Mouse (Mus musculus): ENCODE measurements around the gene Itpr2. TPM values are rescaled to one million over a fixed set of nuclear protein-coding genes. Genes with fewer than 3 reads are reported as not detected.
A peak's percentile ranks its signal among the peaks of the same experiment; 100 is the strongest.

Gene Itpr2
- polyA plus RNA-seq, 1 experiment from 2014 or later = 7.6 TPM

DNA sequence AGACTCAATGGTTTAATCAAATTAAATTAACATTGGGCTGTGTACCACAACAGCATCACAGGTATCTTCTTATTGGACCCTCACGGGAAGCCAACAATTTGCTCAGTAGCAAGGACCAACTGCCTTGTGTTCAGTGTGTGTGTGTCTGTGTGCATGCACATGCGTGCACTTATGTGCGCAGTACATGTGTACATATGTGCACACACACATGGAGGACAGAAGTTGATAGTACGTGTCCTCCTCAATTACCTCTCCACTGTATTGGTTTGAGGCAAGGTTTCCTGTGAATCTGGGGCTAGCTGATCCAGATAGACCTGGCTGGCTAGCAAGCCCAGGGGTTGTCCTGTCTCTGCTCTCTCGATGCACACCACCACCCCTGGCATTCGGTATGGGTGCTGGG lies 246.4 kb downstream of the Itpr2 start:
- Histone ChIP-seq H3K4me3 (ENCODE audit: low read depth, low read length) (no peak overlapping the region), H3K36me3 (ENCODE audit: control insufficient read depth, insufficient read depth, low read length) (no peaks in the 10 kb centered on the region), H3K27me3 (replicated peaks; ENCODE audit: control insufficient read depth, insufficient read depth, low read length) (no peaks in the 10 kb centered on the region), H3K9ac (ENCODE audit: low read length) (no peak overlapping the region), H3K4me2 (ENCODE audit: low read length) (no peak overlapping the region), H3K4me1 (replicated peaks; ENCODE audit: control insufficient read depth, insufficient read depth, low read length) (peaks cover 8% of the 10 kb centered on the region; the same call in 1 of the 2 replicates), H3K9me3 (ENCODE audit: control insufficient read depth, low read length) (0 out of 2 replicates have a peak, but pooled peaks cover 3% of the 10 kb centered on the region), H3K27ac (ENCODE audit: low read depth) (no peak overlapping the region)
- WGBS = 96% methylated on average over 6 of the region's 6 CpGs
- DNase-seq (ENCODE audit: low spot score) (no peak), ATAC-seq (replicated peaks; ENCODE audit: low FRiP score, low TSS enrichment, low read depth) (no peak)

DNA sequence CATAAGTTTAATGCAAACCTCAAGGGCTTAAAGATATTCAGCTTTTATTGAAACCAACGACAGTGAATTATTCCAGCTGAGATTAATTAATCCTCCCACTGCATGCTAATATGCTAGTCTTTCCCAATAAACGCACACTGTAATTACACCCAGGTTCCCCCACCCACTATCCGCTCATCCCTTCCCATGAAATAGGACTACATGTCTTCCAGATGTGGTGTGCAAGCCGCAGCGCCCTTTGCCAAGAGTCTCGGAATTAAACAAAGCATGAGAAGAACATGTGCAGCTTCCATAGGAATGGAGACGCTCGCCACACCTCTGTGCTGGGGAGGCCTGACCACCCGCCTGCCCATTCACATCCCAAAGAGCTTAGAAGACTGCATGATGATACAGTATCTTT lies 247.1 kb downstream of the Itpr2 start:
- Histone ChIP-seq H3K4me3 (ENCODE audit: low read depth, low read length) (no peak overlapping the region), H3K27me3 (replicated peaks; ENCODE audit: control insufficient read depth, insufficient read depth, low read length) (no peaks in the 10 kb centered on the region), H3K9me3 (ENCODE audit: control insufficient read depth, low read length) (0 out of 2 replicates have a peak, but pooled peaks cover 3% of the 10 kb centered on the region), H3K4me1 (replicated peaks; ENCODE audit: control insufficient read depth, insufficient read depth, low read length) (peaks cover 8% of the 10 kb centered on the region; the same call in 1 of the 2 replicates), H3K9ac (ENCODE audit: low read length) (no peak overlapping the region), H3K36me3 (ENCODE audit: control insufficient read depth, insufficient read depth, low read length) (no peaks in the 10 kb centered on the region), H3K4me2 (ENCODE audit: low read length) (no peak overlapping the region), H3K27ac (ENCODE audit: low read depth) (no peak overlapping the region)
- no peak for ATAC-seq (replicated peaks; ENCODE audit: low FRiP score, low TSS enrichment, low read depth)
- WGBS = 83% methylated on average over 9 of the region's 9 CpGs
- DNase-seq (ENCODE audit: low spot score) = no peak

DNA sequence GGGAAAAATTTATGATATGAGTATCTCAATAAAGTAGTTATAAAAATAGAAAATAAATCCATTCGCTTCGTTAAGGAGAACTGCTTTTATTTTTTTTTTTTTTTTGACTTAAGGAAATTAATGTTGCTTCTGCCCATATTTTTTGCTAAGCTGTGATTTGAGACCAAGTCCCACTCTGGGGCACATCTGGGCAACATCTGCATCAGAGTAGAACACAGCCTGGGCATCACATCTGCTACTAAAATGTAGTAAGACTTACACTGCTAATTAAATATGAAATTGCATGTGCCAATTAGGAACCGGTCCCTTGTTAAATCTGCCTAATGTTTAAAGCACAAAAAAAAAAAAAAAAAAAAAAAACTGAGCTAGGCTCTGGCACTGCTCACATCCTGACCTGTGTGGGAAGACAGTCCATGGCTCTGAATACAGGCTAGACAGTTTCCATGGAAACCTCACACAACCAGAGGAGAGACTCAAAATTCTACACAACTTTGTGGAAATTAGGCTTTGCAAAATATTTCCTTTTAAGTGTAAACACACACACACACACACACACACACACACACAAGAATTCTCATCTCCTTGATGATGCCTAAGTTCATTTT lies 247.7 kb downstream of the Itpr2 start:
- WGBS = 83% methylated on average over 3 of the region's 3 CpGs
- H3K9me3 ChIP-seq (ENCODE audit: control insufficient read depth, low read length) = 0 out of 2 replicates have a peak, but pooled peaks cover 3% of the 10 kb centered on the region

DNA sequence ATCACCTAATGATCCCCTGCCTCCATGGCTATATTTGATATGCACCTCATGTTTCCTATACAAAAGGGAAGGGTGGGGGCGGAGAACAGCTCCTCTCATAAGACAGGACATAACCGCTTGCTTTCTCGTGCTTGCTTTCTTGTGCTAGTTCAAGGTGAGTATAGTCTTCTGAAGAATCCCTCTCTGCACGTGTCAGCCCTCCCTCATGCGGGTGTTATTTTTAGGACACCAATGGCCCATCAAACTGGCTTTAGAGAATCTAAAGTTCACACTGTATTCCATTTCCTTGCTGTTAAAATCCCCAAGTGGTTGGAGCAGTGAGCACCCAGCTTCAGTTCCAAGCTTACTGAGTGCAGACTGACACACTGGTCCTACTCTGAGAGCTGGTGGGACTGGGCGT lies 252.9 kb downstream of the Itpr2 start:
- no peak for ATAC-seq (replicated peaks; ENCODE audit: low FRiP score, low TSS enrichment, low read depth)
- DNase-seq (ENCODE audit: low spot score) = no peak
- Histone ChIP-seq H3K4me1 (replicated peaks; ENCODE audit: control insufficient read depth, insufficient read depth, low read length) (no peaks in the 10 kb centered on the region), H3K9me3 (ENCODE audit: control insufficient read depth, low read length) (no peaks in the 10 kb centered on the region), H3K27me3 (replicated peaks; ENCODE audit: control insufficient read depth, insufficient read depth, low read length) (no peaks in the 10 kb centered on the region), H3K4me2 (ENCODE audit: low read length) (no peak overlapping the region), H3K27ac (ENCODE audit: low read depth) (no peak overlapping the region), H3K9ac (ENCODE audit: low read length) (no peak overlapping the region), H3K36me3 (ENCODE audit: control insufficient read depth, insufficient read depth, low read length) (no peaks in the 10 kb centered on the region), H3K4me3 (ENCODE audit: low read depth, low read length) (no peak overlapping the region)
- 87% methylated on average over 6 of the region's 6 CpGs for WGBS

More for the DNA sequence above, 247.7 kb downstream of the Itpr2 start:
- H3K4me1 ChIP-seq (replicated peaks; ENCODE audit: control insufficient read depth, insufficient read depth, low read length) = peaks cover 8% of the 10 kb centered on the region; the same call in 1 of the 2 replicates
- no peak overlapping the region for H3K4me3 ChIP-seq (ENCODE audit: low read depth, low read length)
- H3K9ac ChIP-seq (ENCODE audit: low read length) = no peak overlapping the region
- no peak for ATAC-seq (replicated peaks; ENCODE audit: low FRiP score, low TSS enrichment, low read depth)
- no peak overlapping the region for H3K4me2 ChIP-seq (ENCODE audit: low read length)
- DNase-seq (ENCODE audit: low spot score) = no peak
- H3K27ac ChIP-seq (ENCODE audit: low read depth) = no peak overlapping the region
- no peaks in the 10 kb centered on the region for H3K27me3 ChIP-seq (replicated peaks; ENCODE audit: control insufficient read depth, insufficient read depth, low read length)
- H3K36me3 ChIP-seq (ENCODE audit: control insufficient read depth, insufficient read depth, low read length) = no peaks in the 10 kb centered on the region

DNA sequence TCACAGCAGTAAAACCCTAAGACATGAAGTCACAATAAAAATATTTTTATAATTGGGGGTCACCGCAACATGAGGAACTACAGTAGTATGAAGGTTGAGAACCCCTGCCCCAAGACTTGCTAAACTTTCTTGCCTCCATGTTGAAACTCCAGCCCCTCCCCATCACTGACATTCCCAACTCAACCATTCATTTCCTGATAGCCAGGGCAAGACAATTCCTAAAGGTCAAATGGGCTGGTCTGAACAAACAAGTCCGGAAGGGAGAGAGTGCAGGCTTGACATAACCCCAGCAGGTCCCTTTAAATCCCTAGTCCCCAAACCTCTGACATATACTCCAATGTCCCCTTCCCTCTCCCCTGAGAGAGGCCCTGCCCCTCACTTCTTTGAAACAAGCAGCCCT lies 253.7 kb downstream of the Itpr2 start:
- no peak for DNase-seq (ENCODE audit: low spot score)
- Histone ChIP-seq H3K9me3 (ENCODE audit: control insufficient read depth, low read length) (no peaks in the 10 kb centered on the region), H3K4me3 (ENCODE audit: low read depth, low read length) (no peak overlapping the region), H3K4me1 (replicated peaks; ENCODE audit: control insufficient read depth, insufficient read depth, low read length) (no peaks in the 10 kb centered on the region), H3K27me3 (replicated peaks; ENCODE audit: control insufficient read depth, insufficient read depth, low read length) (no peaks in the 10 kb centered on the region), H3K27ac (ENCODE audit: low read depth) (no peak overlapping the region), H3K36me3 (ENCODE audit: control insufficient read depth, insufficient read depth, low read length) (no peaks in the 10 kb centered on the region), H3K9ac (ENCODE audit: low read length) (no peak overlapping the region), H3K4me2 (ENCODE audit: low read length) (no peak overlapping the region)
- WGBS = 76% methylated on average over 2 of the region's 2 CpGs
- ATAC-seq (replicated peaks; ENCODE audit: low FRiP score, low TSS enrichment, low read depth) = no peak

DNA sequence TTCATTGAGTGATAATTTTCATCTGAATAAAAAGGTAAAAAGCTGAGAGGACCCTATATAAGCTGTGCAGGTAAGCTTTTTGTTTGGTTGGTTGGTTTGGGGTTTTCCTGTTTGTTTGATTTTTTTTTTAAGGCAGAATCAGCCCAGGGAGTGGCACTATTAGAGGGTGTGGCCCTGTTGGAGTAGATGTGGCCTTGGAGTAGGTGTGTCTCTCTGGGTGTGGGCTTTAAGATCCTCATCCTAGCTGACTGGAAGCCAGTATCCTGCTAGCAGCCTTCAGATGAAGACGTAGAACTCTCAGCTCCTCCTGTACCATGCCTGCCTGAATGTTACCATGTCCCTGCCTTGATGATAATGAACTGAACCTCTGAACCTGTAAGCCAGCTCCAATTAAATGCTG lies 254.1 kb downstream of the Itpr2 start:
- H3K9me3 ChIP-seq (ENCODE audit: control insufficient read depth, low read length) = no peaks in the 10 kb centered on the region
- no peaks in the 10 kb centered on the region for H3K4me1 ChIP-seq (replicated peaks; ENCODE audit: control insufficient read depth, insufficient read depth, low read length)
- no peak overlapping the region for H3K4me3 ChIP-seq (ENCODE audit: low read depth, low read length)
- H3K27me3 ChIP-seq (replicated peaks; ENCODE audit: control insufficient read depth, insufficient read depth, low read length) = no peaks in the 10 kb centered on the region
- no peak overlapping the region for H3K27ac ChIP-seq (ENCODE audit: low read depth)
- WGBS = 64% methylated on average over 1 of the region's 1 CpGs
- ATAC-seq (replicated peaks; ENCODE audit: low FRiP score, low TSS enrichment, low read depth) = no peak
- no peaks in the 10 kb centered on the region for H3K36me3 ChIP-seq (ENCODE audit: control insufficient read depth, insufficient read depth, low read length)
- no peak overlapping the region for H3K9ac ChIP-seq (ENCODE audit: low read length)
- no peak overlapping the region for H3K4me2 ChIP-seq (ENCODE audit: low read length)
- DNase-seq (ENCODE audit: low spot score) = peak; percentile 36

DNA sequence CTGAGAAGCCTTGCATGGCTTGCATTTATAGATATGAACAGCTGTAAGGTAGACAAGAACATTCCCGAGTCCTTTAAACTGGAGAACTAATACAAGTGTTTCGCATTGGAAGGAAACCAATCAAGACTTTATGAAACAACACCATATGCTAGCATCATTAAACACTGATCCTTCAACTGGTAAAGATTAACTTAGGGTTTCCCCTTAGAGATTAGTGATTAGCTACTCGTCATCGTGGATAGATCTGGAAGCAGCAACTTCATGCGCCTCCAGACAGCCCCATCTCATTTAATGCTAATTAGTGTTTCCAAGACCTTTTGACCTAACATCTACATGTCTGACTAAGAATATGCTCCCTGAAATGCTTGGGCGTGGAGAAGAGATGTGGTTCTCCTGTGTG lies 255.7 kb downstream of the Itpr2 start:
- DNase-seq (ENCODE audit: low spot score) (no peak), ATAC-seq (replicated peaks; ENCODE audit: low FRiP score, low TSS enrichment, low read depth) (no peak)
- Histone ChIP-seq H3K27me3 (replicated peaks; ENCODE audit: control insufficient read depth, insufficient read depth, low read length) (no peaks in the 10 kb centered on the region), H3K9me3 (ENCODE audit: control insufficient read depth, low read length) (no peaks in the 10 kb centered on the region), H3K27ac (ENCODE audit: low read depth) (no peak overlapping the region), H3K9ac (ENCODE audit: low read length) (no peak overlapping the region), H3K4me1 (replicated peaks; ENCODE audit: control insufficient read depth, insufficient read depth, low read length) (no peaks in the 10 kb centered on the region), H3K4me3 (ENCODE audit: low read depth, low read length) (no peak overlapping the region), H3K4me2 (ENCODE audit: low read length) (no peak overlapping the region), H3K36me3 (ENCODE audit: control insufficient read depth, insufficient read depth, low read length) (no peaks in the 10 kb centered on the region)
- 85% methylated on average over 6 of the region's 6 CpGs for WGBS

DNA sequence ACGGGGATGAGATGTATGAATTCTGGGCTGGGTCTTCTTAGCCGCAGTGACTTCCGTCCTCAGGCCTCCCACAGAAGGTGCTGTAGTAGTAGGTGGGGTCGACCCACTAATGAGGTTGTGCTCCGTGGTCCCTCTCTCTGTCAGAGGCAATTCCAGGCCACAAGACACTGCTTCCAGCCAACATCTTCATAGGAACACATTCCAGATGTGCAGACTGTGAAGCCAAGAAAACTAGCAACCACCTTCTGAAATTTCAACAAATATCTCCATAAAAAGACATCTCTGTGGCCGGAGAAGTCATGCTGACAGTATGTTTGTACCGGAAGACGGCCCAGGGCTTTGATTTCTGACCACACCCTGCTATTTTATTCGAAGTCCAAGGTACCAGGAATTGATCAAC lies 256.1 kb downstream of the Itpr2 start:
- H3K27me3 ChIP-seq (replicated peaks; ENCODE audit: control insufficient read depth, insufficient read depth, low read length) = no peaks in the 10 kb centered on the region
- no peak overlapping the region for H3K4me3 ChIP-seq (ENCODE audit: low read depth, low read length)
- H3K9ac ChIP-seq (ENCODE audit: low read length) = no peak overlapping the region
- no peaks in the 10 kb centered on the region for H3K36me3 ChIP-seq (ENCODE audit: control insufficient read depth, insufficient read depth, low read length)
- 90% methylated on average over 9 of the region's 9 CpGs for WGBS
- H3K4me1 ChIP-seq (replicated peaks; ENCODE audit: control insufficient read depth, insufficient read depth, low read length) = no peaks in the 10 kb centered on the region
- no peaks in the 10 kb centered on the region for H3K9me3 ChIP-seq (ENCODE audit: control insufficient read depth, low read length)
- H3K27ac ChIP-seq (ENCODE audit: low read depth) = no peak overlapping the region
- DNase-seq (ENCODE audit: low spot score) = no peak
- no peak for ATAC-seq (replicated peaks; ENCODE audit: low FRiP score, low TSS enrichment, low read depth)
- H3K4me2 ChIP-seq (ENCODE audit: low read length) = no peak overlapping the region

DNA sequence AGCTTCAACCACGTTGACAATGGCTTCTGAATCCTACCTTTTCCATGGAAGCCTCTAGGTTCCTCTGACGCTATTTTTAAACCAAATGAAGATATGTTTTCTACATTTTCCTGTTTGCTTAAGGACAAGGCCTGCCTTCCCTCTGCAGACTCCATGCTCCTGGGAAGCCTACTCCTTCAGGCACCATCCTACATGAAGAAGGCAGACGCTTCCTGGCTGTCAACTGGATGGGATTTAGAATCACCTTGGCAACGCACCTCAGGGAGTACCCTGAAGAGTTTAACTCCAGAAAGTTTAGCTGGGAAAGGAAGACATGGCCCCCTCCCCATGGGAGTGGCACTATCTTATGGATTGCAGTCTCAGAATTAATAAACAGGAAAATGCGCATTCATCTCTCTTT lies 259.0 kb downstream of the Itpr2 start:
- DNase-seq (ENCODE audit: low spot score) = no peak
- no peaks in the 10 kb centered on the region for H3K36me3 ChIP-seq (ENCODE audit: control insufficient read depth, insufficient read depth, low read length)
- H3K4me1 ChIP-seq (replicated peaks; ENCODE audit: control insufficient read depth, insufficient read depth, low read length) = no peaks in the 10 kb centered on the region
- no peak overlapping the region for H3K4me3 ChIP-seq (ENCODE audit: low read depth, low read length)
- no peak overlapping the region for H3K9ac ChIP-seq (ENCODE audit: low read length)
- ATAC-seq (replicated peaks; ENCODE audit: low FRiP score, low TSS enrichment, low read depth) = no peak
- no peak overlapping the region for H3K4me2 ChIP-seq (ENCODE audit: low read length)
- no peaks in the 10 kb centered on the region for H3K27me3 ChIP-seq (replicated peaks; ENCODE audit: control insufficient read depth, insufficient read depth, low read length)
- WGBS = 63% methylated on average over 5 of the region's 5 CpGs
- no peaks in the 10 kb centered on the region for H3K9me3 ChIP-seq (ENCODE audit: control insufficient read depth, low read length)
- H3K27ac ChIP-seq (ENCODE audit: low read depth) = no peak overlapping the region

Measured in intestine, embryonic 14.5 days (tissue).